Mouse (Mus musculus): Measurements from ENCODE around the gene Alg6. TPM values are rescaled to one million over a fixed set of nuclear protein-coding genes. Genes with fewer than 3 reads are reported as not detected.

Gene Alg6
- polyA plus RNA-seq, 1 experiment, result 3.9 TPM

- Histone ChIP-seq H3K4me1 (replicated peaks; ENCODE audit: control insufficient read depth, insufficient read depth, low read length) (no peaks in the 10 kb centered on the region), H3K27me3 (ENCODE audit: control insufficient read depth, insufficient read depth, low read length) (no peaks in the 10 kb centered on the region), H3K36me3 (ENCODE audit: control insufficient read depth, insufficient read depth, low read length) (no peaks in the 10 kb centered on the region), H3K27ac (ENCODE audit: control insufficient read depth, insufficient read depth, low read length) (no peak overlapping the region), H3K4me3 (ENCODE audit: control insufficient read depth, insufficient read depth, low read length) (no peak overlapping the region)
- no peak for DNase-seq
- TF ChIP-seq POLR2A (IDR thresholded peaks at IDR 0.05; ENCODE audit: control insufficient read depth, extremely low read depth, insufficient read depth, low read length, poor library complexity) (no peak), CTCF (IDR thresholded peaks at IDR 0.05; ENCODE audit: borderline replicate concordance, control insufficient read depth, extremely low read depth, insufficient read depth, low read length, poor library complexity) (no peak)
- WGBS, result 86% methylated on average over 5 of the region's 5 CpGs
These were observed 37.0 kb downstream of the Alg6 start for GRCm38 (mm10) chr4:99752426-99752825.

GRCm38 (mm10) chr4:99766303-99766702 is 50.8 kb downstream of the Alg6 start:
- DNase-seq, result no peak
- WGBS, result 94% methylated on average over 5 of the region's 5 CpGs
- TF ChIP-seq POLR2A (IDR thresholded peaks at IDR 0.05; ENCODE audit: control insufficient read depth, extremely low read depth, insufficient read depth, low read length, poor library complexity) (no peak), CTCF (IDR thresholded peaks at IDR 0.05; ENCODE audit: borderline replicate concordance, control insufficient read depth, extremely low read depth, insufficient read depth, low read length, poor library complexity) (no peak)
- H3K4me1 ChIP-seq (replicated peaks; ENCODE audit: control insufficient read depth, insufficient read depth, low read length), result no peaks in the 10 kb centered on the region
- H3K27ac ChIP-seq (ENCODE audit: control insufficient read depth, insufficient read depth, low read length), result no peak overlapping the region
- H3K27me3 ChIP-seq (ENCODE audit: control insufficient read depth, insufficient read depth, low read length), result no peaks in the 10 kb centered on the region
- no peak overlapping the region for H3K4me3 ChIP-seq (ENCODE audit: control insufficient read depth, insufficient read depth, low read length)
- H3K36me3 ChIP-seq (ENCODE audit: control insufficient read depth, insufficient read depth, low read length), result no peaks in the 10 kb centered on the region

DNA sequence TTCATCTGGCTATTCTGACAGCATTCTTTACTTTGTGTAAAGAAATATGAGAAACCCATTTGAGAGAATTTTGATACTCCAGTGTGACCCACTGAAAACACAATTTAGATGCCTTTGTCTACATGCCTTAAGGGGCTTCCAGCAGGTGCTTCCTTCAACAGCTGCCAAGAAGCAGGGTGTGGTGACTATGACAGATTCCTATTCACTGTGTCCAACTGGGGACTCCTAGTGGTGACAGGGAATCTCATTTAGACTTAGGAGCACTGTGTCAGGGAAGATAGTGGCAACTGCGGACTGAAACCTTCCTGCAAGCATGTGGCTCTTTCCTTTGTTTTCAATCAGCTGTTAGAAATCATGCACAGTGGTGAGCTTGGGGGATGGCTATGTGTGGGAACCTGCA is 51.3 kb downstream of the Alg6 start:
- TF ChIP-seq CTCF (IDR thresholded peaks at IDR 0.05; ENCODE audit: borderline replicate concordance, control insufficient read depth, extremely low read depth, insufficient read depth, low read length, poor library complexity), result no peak
- TF ChIP-seq POLR2A (IDR thresholded peaks at IDR 0.05; ENCODE audit: control insufficient read depth, extremely low read depth, insufficient read depth, low read length, poor library complexity), result no peak
- no peaks in the 10 kb centered on the region for H3K27me3 ChIP-seq (ENCODE audit: control insufficient read depth, insufficient read depth, low read length)
- no peak overlapping the region for H3K27ac ChIP-seq (ENCODE audit: control insufficient read depth, insufficient read depth, low read length)
- no peaks in the 10 kb centered on the region for H3K36me3 ChIP-seq (ENCODE audit: control insufficient read depth, insufficient read depth, low read length)
- no peak overlapping the region for H3K4me3 ChIP-seq (ENCODE audit: control insufficient read depth, insufficient read depth, low read length)
- 88% methylated on average over 1 of the region's 1 CpGs for WGBS
- H3K4me1 ChIP-seq (replicated peaks; ENCODE audit: control insufficient read depth, insufficient read depth, low read length), result no peaks in the 10 kb centered on the region
- DNase-seq, result no peak

- TF ChIP-seq CTCF (IDR thresholded peaks at IDR 0.05; ENCODE audit: borderline replicate concordance, control insufficient read depth, extremely low read depth, insufficient read depth, low read length, poor library complexity) (no peak), POLR2A (IDR thresholded peaks at IDR 0.05; ENCODE audit: control insufficient read depth, extremely low read depth, insufficient read depth, low read length, poor library complexity) (no peak)
- DNase-seq, result no peak
- Histone ChIP-seq H3K27ac (ENCODE audit: control insufficient read depth, insufficient read depth, low read length) (no peak overlapping the region), H3K4me1 (replicated peaks; ENCODE audit: control insufficient read depth, insufficient read depth, low read length) (no peaks in the 10 kb centered on the region), H3K27me3 (ENCODE audit: control insufficient read depth, insufficient read depth, low read length) (no peaks in the 10 kb centered on the region), H3K4me3 (ENCODE audit: control insufficient read depth, insufficient read depth, low read length) (no peak overlapping the region), H3K36me3 (ENCODE audit: control insufficient read depth, insufficient read depth, low read length) (no peaks in the 10 kb centered on the region)
- 96% methylated on average over 5 of the region's 5 CpGs for WGBS
These were observed 55.1 kb downstream of the Alg6 start for GRCm38 (mm10) chr4:99770555-99770954.

DNA sequence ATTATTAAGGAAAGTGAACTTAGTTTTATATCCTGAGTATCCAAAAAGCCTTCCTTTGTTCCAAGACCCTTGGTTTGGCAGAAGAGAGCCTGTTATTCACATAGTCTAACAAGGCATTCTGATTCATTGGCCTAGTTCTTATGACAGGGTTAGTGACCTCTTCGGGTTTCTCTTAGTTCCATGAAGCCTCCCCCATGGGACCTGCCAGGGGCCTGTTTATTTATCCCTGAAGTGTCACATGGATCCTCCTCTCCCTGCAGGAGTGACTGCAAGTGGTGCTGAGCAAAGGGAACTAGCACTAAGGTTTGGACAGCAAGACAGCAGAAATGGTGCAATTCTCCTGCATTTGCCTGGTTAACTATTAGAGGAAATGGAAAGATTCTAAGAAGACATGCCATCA is 57.6 kb downstream of the Alg6 start:
- TF ChIP-seq CTCF (IDR thresholded peaks at IDR 0.05; ENCODE audit: borderline replicate concordance, control insufficient read depth, extremely low read depth, insufficient read depth, low read length, poor library complexity) (no peak), POLR2A (IDR thresholded peaks at IDR 0.05; ENCODE audit: control insufficient read depth, extremely low read depth, insufficient read depth, low read length, poor library complexity) (no peak)
- no peak for DNase-seq
- Histone ChIP-seq H3K27me3 (ENCODE audit: control insufficient read depth, insufficient read depth, low read length) (no peaks in the 10 kb centered on the region), H3K4me3 (ENCODE audit: control insufficient read depth, insufficient read depth, low read length) (no peak overlapping the region), H3K36me3 (ENCODE audit: control insufficient read depth, insufficient read depth, low read length) (no peaks in the 10 kb centered on the region), H3K27ac (ENCODE audit: control insufficient read depth, insufficient read depth, low read length) (no peak overlapping the region), H3K4me1 (replicated peaks; ENCODE audit: control insufficient read depth, insufficient read depth, low read length) (no peaks in the 10 kb centered on the region)
- WGBS, result 94% methylated on average over 1 of the region's 1 CpGs

- H3K27me3 ChIP-seq (ENCODE audit: control insufficient read depth, insufficient read depth, low read length), result no peaks in the 10 kb centered on the region
- no peak overlapping the region for H3K4me3 ChIP-seq (ENCODE audit: control insufficient read depth, insufficient read depth, low read length)
- TF ChIP-seq CTCF (IDR thresholded peaks at IDR 0.05; ENCODE audit: borderline replicate concordance, control insufficient read depth, extremely low read depth, insufficient read depth, low read length, poor library complexity), result no peak
- TF ChIP-seq POLR2A (IDR thresholded peaks at IDR 0.05; ENCODE audit: control insufficient read depth, extremely low read depth, insufficient read depth, low read length, poor library complexity), result no peak
- WGBS, result 66% methylated on average over 6 of the region's 6 CpGs
- no peak for DNase-seq
- no peak overlapping the region for H3K27ac ChIP-seq (ENCODE audit: control insufficient read depth, insufficient read depth, low read length)
- no peaks in the 10 kb centered on the region for H3K4me1 ChIP-seq (replicated peaks; ENCODE audit: control insufficient read depth, insufficient read depth, low read length)
- H3K36me3 ChIP-seq (ENCODE audit: control insufficient read depth, insufficient read depth, low read length), result no peaks in the 10 kb centered on the region
These were observed 76.9 kb downstream of the Alg6 start for GRCm38 (mm10) chr4:99792365-99792764.

Other genes starting within 250 kb of the Alg6 start
- gene Foxd3, start 59.4 kb upstream of the Alg6 start, polyA plus RNA-seq (2012; rRNA removed), result 1.5 and 1.8 TPM in 2 replicates
- gene Efcab7, start 113.5 kb downstream of the Alg6 start, polyA plus RNA-seq (2012; rRNA removed), result 4.3 and 4.8 TPM in 2 replicates
- gene Pgm1, start 213.8 kb downstream of the Alg6 start, polyA plus RNA-seq (2012; rRNA removed), result 25.3 and 29.7 TPM in 2 replicates
- gene Itgb3bp, start 214.1 kb downstream of the Alg6 start, polyA plus RNA-seq (2012; rRNA removed), result 0.92 and 1.1 TPM in 2 replicates